Mouse (Mus musculus): ENCODE data around the gene Lmbr1l.

DNA sequence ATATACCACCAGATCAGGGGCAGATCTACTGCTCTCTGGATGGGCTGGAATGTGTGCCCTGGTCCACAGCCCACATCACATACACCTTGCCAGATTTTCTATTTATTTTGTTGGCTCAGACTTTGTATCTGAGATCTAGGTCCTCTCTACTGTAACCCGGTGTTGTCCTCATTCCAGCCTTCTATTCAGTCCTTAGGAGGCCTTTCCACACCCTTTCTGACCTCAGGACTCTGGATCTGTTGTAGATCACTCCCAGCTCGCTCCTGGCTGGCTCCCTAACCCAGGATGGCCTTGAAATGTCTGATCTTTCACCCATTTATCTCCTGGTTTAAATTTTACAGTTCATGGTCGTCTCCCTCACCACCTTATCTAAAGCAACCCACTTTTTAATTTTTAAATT lies 6.7 kb upstream of the Lmbr1l start:
- TF ChIP-seq POLR2A (IDR thresholded peaks at IDR 0.05; ENCODE audit: borderline replicate concordance, control insufficient read depth, low read depth, low read length) (no peak), CTCF (IDR thresholded peaks at IDR 0.05; ENCODE audit: control insufficient read depth, insufficient read depth, low read length) (no peak)

Measured in bone marrow, adult 2 months (tissue).